Mouse (Mus musculus): ENCODE measurements around the gene Gabarap.
"Not testable (repeated sequence)": the region's sequence is repeated elsewhere in the genome, so short reads cannot be mapped to it uniquely, and the experiment has no call there.

Gene Gabarap

GRCm38 (mm10) chr11:69999666-70000065 is 8.7 kb downstream of the Gabarap start:
- no peak for DNase-seq (ENCODE audit: low spot score)

DNA sequence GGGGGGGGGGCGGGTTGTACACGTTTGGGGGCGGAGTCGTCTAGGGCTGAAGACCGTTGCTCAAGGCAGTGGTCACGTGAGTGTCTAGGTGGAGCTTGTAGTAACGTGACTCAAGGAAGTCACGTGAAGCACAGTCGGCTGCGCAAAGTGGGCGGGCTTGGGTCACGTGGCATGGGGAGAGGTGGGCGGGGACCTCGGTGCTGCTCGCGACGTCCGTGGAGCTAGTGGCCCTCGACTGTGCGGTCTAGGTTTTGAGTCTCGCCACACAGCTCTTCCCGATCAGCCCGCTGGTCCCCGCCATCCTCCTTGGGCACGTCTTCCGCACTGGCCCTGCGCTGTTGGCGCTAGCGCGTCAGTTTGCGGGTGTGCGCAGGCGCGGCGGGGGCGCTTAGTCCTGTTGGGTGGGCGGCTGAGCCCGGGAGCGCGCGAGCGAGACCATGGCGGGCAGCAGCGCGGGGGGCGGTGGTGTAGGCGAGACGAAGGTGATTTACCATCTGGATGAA is 9.5 kb downstream of the Gabarap start, which contains the start of gene Dvl2:
TSS of gene Dvl2 (plus strand) at position 200 of the 503 bp plus-strand sequence.
- peak; percentile 97 for DNase-seq (ENCODE audit: low spot score)

GRCm38 (mm10) chr11:70001159-70001558 is 10.2 kb downstream of the Gabarap start:
- no peak for DNase-seq (ENCODE audit: low spot score)

GRCm38 (mm10) chr11:70001865-70002264 is 10.9 kb downstream of the Gabarap start:
- DNase-seq (ENCODE audit: low spot score), result peak; percentile 76

GRCm38 (mm10) chr11:70002471-70002870 is 11.5 kb downstream of the Gabarap start:
- DNase-seq (ENCODE audit: low spot score), result no peak

- peak; percentile 33 for DNase-seq (ENCODE audit: low spot score)
These were observed 14.6 kb downstream of the Gabarap start for GRCm38 (mm10) chr11:70005521-70005920.

GRCm38 (mm10) chr11:70010033-70010432 is 19.1 kb downstream of the Gabarap start:
- DNase-seq (ENCODE audit: low spot score), result no peak

GRCm38 (mm10) chr11:70010548-70010947 is 19.6 kb downstream of the Gabarap start:
- DNase-seq (ENCODE audit: low spot score), result no peak

DNA sequence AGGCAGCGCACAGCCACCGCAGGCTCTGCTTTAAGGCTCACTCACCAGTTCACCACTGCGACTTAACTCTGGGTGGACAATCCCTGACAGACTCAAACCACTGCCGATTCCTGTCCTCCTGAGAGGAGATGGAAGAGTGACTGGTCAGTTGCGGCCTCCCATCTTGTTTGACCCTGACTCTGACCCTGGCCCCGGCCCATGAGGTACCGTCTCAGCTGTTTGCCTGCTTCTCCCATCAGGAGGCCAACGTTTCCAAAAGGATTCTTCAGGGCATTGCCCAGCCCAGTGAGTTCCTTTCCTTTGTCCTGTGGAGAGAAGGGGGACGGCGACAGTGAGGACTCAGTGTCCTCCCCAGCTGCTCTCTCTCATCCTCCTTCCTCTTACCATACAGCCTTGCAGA is 20.0 kb downstream of the Gabarap start:
- DNase-seq (ENCODE audit: low spot score), result no peak

GRCm38 (mm10) chr11:70012931-70013330 is 22.0 kb downstream of the Gabarap start:
- no peak for DNase-seq (ENCODE audit: low spot score)

- DNase-seq (ENCODE audit: low spot score), result no peak
These were observed 22.5 kb downstream of the Gabarap start for GRCm38 (mm10) chr11:70013408-70013807.

DNA sequence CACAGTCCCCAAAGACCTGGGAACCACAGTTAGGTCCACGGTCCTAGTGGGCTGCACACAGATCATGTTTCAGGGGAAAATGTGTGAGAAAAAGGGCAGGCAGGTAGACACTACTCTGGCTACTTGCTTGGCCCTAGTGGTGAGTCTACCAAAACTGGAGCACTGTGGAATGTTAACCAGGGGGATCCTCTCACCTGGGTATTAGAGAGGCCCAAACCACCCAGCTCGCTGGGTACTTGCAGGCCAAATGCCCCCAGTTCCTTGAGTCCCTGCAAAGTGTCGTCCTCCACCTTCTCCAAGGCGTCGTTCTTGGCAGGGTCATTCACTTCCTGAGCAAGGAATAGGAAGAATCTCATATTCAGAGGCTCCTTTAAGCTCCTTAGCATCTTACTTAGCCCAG is 23.1 kb downstream of the Gabarap start:
- DNase-seq (ENCODE audit: low spot score), result no peak

GRCm38 (mm10) chr11:70014880-70015558 is 24.1 kb downstream of the Gabarap start, which contains the start of gene Acadvl:
Gene Acadvl (minus strand): TSS chr11:70015411.
- DNase-seq (ENCODE audit: low spot score), result peak; percentile 96

- no peak for DNase-seq (ENCODE audit: low spot score)
These were observed 24.7 kb downstream of the Gabarap start for GRCm38 (mm10) chr11:70015677-70016076.

- DNase-seq (ENCODE audit: low spot score), result not testable (repeated sequence)
These were observed 25.2 kb downstream of the Gabarap start for GRCm38 (mm10) chr11:70016177-70016576.

DNA sequence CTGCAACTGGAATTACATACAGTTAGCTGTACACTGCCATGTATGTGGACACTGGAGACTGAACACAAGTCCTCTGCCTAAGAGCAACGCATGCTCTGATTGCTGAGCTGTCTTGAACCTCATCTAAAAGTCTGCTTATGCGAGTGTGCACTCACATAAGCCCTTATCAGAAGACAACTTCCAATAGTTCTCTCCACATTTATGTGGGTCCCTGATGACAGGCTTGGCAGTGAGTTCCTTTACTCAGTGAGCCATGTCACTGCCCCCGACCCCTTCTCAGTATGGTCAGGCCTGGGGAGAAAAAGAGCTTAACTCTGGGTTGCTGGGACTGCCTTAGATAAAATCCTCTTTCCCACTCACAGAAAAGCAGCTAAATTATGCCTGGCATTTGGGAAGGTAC is 25.7 kb downstream of the Gabarap start, which contains the start of gene Dlg4:
TSS of gene Dlg4 (plus strand) at position 274 of the 400 bp plus-strand sequence.
- DNase-seq (ENCODE audit: low spot score), result no peak

DNA sequence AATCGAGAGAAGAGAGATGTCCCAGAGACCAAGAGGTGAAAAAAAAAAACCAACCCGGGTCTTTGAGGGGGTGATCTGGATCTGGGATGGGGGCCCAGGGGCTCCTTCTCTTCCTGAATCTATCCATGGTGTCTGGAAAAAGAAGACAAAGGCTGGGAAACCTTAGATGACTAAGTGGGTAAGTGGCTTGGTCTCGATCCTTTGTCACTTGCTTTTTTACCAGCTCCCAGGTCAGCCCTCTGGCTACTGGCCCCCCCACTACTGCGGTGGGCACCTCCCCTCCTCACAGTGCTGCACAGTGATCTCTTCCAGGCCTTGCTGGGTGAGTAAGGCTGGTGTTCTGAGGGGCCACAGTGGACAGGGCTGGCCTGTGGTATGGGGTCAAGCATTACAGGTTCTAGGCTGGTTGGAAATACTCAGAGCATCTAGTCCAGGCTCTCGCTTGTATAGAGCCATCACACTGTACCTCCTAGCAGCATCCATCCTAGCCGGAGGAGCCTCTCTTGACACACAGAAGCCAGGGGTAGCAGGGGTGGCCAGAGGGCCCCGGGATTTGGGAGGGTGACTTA is 26.3 kb downstream of the Gabarap start:
- no peak for DNase-seq (ENCODE audit: low spot score)

GRCm38 (mm10) chr11:70018131-70018990 is 27.4 kb downstream of the Gabarap start:
- DNase-seq (ENCODE audit: low spot score), result peak; percentile 92

- DNase-seq (ENCODE audit: low spot score), result no peak
These were observed 28.6 kb downstream of the Gabarap start for GRCm38 (mm10) chr11:70019495-70020021.

GRCm38 (mm10) chr11:70020022-70020631 is 29.2 kb downstream of the Gabarap start:
- DNase-seq (ENCODE audit: low spot score), result no peak

- peak; percentile 93 for DNase-seq (ENCODE audit: low spot score)
These were observed 29.9 kb downstream of the Gabarap start for GRCm38 (mm10) chr11:70020731-70021263.

Data from embryo, embryonic 10.5 days (tissue).